Mouse (Mus musculus): Measurements from ENCODE around the gene Izumo1r.

DNA sequence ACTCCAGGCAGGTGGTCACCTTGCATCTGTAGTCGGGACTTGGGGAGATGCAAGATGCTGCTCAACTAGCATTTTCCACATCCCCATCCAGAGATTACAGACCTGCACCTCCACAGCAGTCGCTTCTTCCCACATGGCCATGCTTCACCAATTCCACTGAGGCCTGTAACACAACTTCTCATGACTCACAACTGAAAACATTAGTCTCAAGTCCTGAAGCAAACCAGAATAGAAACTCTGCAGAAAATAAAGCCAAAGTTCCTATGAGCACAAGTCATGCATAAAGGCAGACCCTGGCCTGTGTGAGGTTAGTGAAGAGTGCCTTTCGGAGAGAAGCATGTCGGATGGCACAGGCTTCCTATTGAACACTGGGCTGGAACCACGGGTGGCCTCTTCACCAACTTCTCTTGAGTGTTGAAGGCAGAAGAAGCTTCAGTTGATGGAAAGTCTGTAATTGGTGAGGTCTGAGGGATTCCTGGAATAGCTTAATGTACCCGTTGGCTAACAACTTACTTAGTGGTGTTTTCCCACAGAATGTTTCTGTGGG, 60.4 kb downstream of the Izumo1r start:
- TF ChIP-seq EP300 (IDR thresholded peaks at IDR 0.05; ENCODE audit: low read depth) (no peak), CTCF (IDR thresholded peaks at IDR 0.05; ENCODE audit: low read depth) (no peak)
